Mouse (Mus musculus): ENCODE results near the gene Gm29106. TPM values are rescaled to one million over a fixed set of nuclear protein-coding genes. Genes with fewer than 3 reads are reported as not detected.
"Not testable (repeated sequence)": the region's sequence is repeated elsewhere in the genome, so short reads cannot be mapped to it uniquely, and the experiment has no call there.

Gm29106 gene
- 0.19 and 0.21 TPM in 2 replicates for polyA plus RNA-seq (2015; fragmentation: Nextera tagmentation; extraction: Ambion mirVana)

DNA sequence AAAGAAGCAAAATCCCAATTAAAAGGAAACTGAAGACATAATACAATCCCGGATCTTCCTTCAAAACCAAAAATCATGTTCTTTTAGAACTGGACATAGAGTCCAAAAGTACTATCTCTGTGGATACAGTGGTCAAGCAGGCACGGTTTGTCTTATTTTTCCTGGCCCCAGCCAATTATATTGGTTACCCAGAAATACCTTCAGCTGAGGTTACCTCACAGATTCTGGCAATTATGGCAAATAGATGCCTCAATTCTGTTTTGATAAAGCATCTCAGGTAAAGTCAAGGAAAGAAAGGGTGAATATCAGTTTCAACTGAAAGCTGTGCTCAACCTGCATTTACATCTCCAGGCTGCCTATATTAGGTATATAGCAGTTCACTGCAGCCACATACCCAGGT is at the start of gene Gm29106:
TSS of gene Gm29106 (plus strand) at position 301 of the 400 bp plus-strand sequence.
- not testable (repeated sequence) for H3K9me3 ChIP-seq (replicated peaks); H3K4me2 ChIP-seq; H3K4me1 ChIP-seq; ATAC-seq (replicated peaks; ENCODE audit: low FRiP score); H3K27me3 ChIP-seq; H3K27ac ChIP-seq; H3K36me3 ChIP-seq; H3K9ac ChIP-seq; H3K4me3 ChIP-seq (replicated peaks)
- 69% methylated on average over 2 of the region's 2 CpGs for WGBS

GRCm38 (mm10) chr1:118228540-118228939 is 52.2 kb downstream of the Gm29106 start:
- no peaks in the 10 kb centered on the region for H3K4me1 ChIP-seq
- no peaks in the 10 kb centered on the region for H3K36me3 ChIP-seq
- H3K27me3 ChIP-seq = no peaks in the 10 kb centered on the region
- no peak overlapping the region for H3K4me3 ChIP-seq (replicated peaks)
- WGBS = 49% methylated on average over 1 of the region's 1 CpGs
- no peak overlapping the region for H3K9ac ChIP-seq
- H3K9me3 ChIP-seq (replicated peaks) = no peaks in the 10 kb centered on the region
- H3K4me2 ChIP-seq = no peak overlapping the region
- H3K27ac ChIP-seq = no peak overlapping the region
- no peak for ATAC-seq (replicated peaks; ENCODE audit: low FRiP score)

- Histone ChIP-seq H3K4me1 (no peaks in the 10 kb centered on the region), H3K9ac (no peak overlapping the region), H3K27ac (no peak overlapping the region), H3K27me3 (no peaks in the 10 kb centered on the region), H3K4me2 (no peak overlapping the region), H3K9me3 (replicated peaks) (no peaks in the 10 kb centered on the region), H3K36me3 (no peaks in the 10 kb centered on the region), H3K4me3 (replicated peaks) (no peak overlapping the region)
- 87% methylated on average over 1 of the region's 1 CpGs for WGBS
- no peak for ATAC-seq (replicated peaks; ENCODE audit: low FRiP score)
These were observed 59.7 kb downstream of the Gm29106 start for GRCm38 (mm10) chr1:118236032-118236431.

Other genes with a start within 250 kb of the Gm29106 start
- gene Gm28168, start 248.5 kb upstream of the Gm29106 start, polyA plus RNA-seq (2015; fragmentation: Nextera tagmentation; extraction: Ambion mirVana) = not detected in 2 replicates
- gene Gm7145, start 210.6 kb upstream of the Gm29106 start, polyA plus RNA-seq (2015; fragmentation: Nextera tagmentation; extraction: Ambion mirVana) = not detected in 2 replicates
- 311 and 324 TPM in 2 replicates for gene Tsn, start 135.2 kb downstream of the Gm29106 start, polyA plus RNA-seq (2015; fragmentation: Nextera tagmentation; extraction: Ambion mirVana)
- gene Nifk, start 145.3 kb downstream of the Gm29106 start, polyA plus RNA-seq (2015; fragmentation: Nextera tagmentation; extraction: Ambion mirVana) = 81.4 and 88.9 TPM in 2 replicates
- 43.9 and 50.1 TPM in 2 replicates for gene Clasp1, start 212.5 kb downstream of the Gm29106 start, polyA plus RNA-seq (2015; fragmentation: Nextera tagmentation; extraction: Ambion mirVana)

Measured in kidney, embryonic 15.5 days (tissue).